Mouse (Mus musculus) C2C12 (cell line): Measurements from ENCODE around the gene Clcnkb. TPM values are rescaled to one million over a fixed set of nuclear protein-coding genes. Genes with fewer than 3 reads are reported as not detected.

Experiments
- H3K27me3 ChIP-seq: one replicate; pipeline ENCODE4 v1.6.1; 2011; ENCODE audit not compliant: control insufficient read depth, insufficient read depth, insufficient read length
- H3K36me3 ChIP-seq: one replicate; pipeline ENCODE4 v1.6.1; 2011; ENCODE audit not compliant: control insufficient read depth, insufficient read depth
- H3K4me3 ChIP-seq: one replicate; pipeline ENCODE4 v1.5.1; 2011; ENCODE audit warnings: mild to moderate bottlenecking, control low read depth; ENCODE audit not compliant: poor library complexity, insufficient read depth, severe bottlenecking
- H3K79me2 ChIP-seq: one replicate; pipeline ENCODE4 v1.6.1; 2011; ENCODE audit not compliant: control insufficient read depth, insufficient read depth
- H3K79me3 ChIP-seq: one replicate; pipeline ENCODE4 v1.6.1; 2011; ENCODE audit warnings: low read depth, control low read depth
- H3ac ChIP-seq: one replicate; pipeline ENCODE3; 2011; ENCODE audit warnings: low read depth; ENCODE audit not compliant: control insufficient read depth, insufficient read length
- CEBPB ChIP-seq: IDR thresholded peaks from one replicate; pipeline ENCODE4 v1.6.1; 2011; ENCODE audit warnings: low read depth, mild to moderate bottlenecking, control low read depth, moderate library complexity
- CTCF ChIP-seq: IDR thresholded peaks from one replicate; pipeline ENCODE4 v1.5.1; 2011; ENCODE audit not compliant: control insufficient read depth, insufficient read depth, insufficient read length
- FOSL1 ChIP-seq: IDR thresholded peaks from one replicate; pipeline ENCODE4 v1.8.0; 2011; ENCODE audit warnings: mild to moderate bottlenecking, low read length; ENCODE audit not compliant: poor library complexity, insufficient read depth, severe bottlenecking
- MAX ChIP-seq: IDR thresholded peaks from one replicate; pipeline ENCODE4 v1.6.1; 2011; ENCODE audit warnings: mild to moderate bottlenecking, control low read depth
- MYOD1 ChIP-seq: IDR thresholded peaks from one replicate; pipeline ENCODE4 v1.6.1; 2011; ENCODE audit warnings: low read depth; ENCODE audit not compliant: control insufficient read depth, insufficient read length
- MYOG ChIP-seq: IDR thresholded peaks from one replicate; pipeline ENCODE4 v1.6.1; 2011; ENCODE audit not compliant: control insufficient read depth, insufficient read length; ENCODE audit errors: extremely low read depth
- USF1 ChIP-seq: IDR thresholded peaks from one replicate; pipeline ENCODE4 v1.6.1; 2011; ENCODE audit warnings: low read depth, mild to moderate bottlenecking, control low read depth, moderate library complexity
- polyA plus RNA-seq: library from polyadenylated mRNA; unstranded; fragments of >200 nt; fragmentation: generic; extraction: Trizol; gene quantifications from one replicate; pipeline ENCODE4 v1.2.1, GENCODE M21; 2012; ENCODE audit warnings: missing spikeins

Gene Clcnkb
- polyA plus RNA-seq, 1 experiment = not detected

DNA sequence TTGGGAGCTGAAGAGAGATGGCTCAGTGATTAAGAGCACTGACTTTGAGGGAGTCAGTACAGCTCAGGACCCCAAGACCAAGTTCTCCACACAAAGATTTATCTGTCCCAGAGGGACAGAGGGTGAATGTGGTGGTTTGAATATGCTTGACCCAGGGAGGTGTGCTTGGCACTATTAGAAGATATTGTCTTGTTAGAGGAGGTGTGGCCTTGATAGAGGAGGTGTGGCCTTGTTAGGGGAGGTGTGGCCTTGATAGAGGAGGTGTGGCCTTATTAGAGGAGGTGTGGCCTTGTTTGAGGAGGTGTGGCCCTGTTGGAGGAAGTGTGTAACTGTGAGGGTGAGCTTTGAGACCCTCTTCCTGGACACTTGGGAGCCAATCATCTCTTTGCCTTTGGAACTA, 58.0 kb downstream of the Clcnkb start:
- Histone ChIP-seq H3K79me3 (no peaks in the 10 kb centered on the region), H3ac (no peak overlapping the region), H3K4me3 (no peak overlapping the region), H3K79me2 (no peaks in the 10 kb centered on the region), H3K36me3 (no peaks in the 10 kb centered on the region), H3K27me3 (no peaks in the 10 kb centered on the region)
- TF ChIP-seq MYOG = no peak
- TF ChIP-seq CEBPB = no peak
- no peak for TF ChIP-seq USF1
- no peak for TF ChIP-seq MAX
- TF ChIP-seq MYOD1 = no peak
- no peak for TF ChIP-seq FOSL1
- TF ChIP-seq CTCF = no peak

Other genes with a start within 250 kb of the Clcnkb start
- 1.6 TPM for gene Rsg1, start 202.1 kb downstream of the Clcnkb start, polyA plus RNA-seq
- gene Arhgef19, start 176.5 kb downstream of the Clcnkb start, polyA plus RNA-seq = 26.7 TPM
- 129 TPM for gene Epha2, start 114.8 kb downstream of the Clcnkb start, polyA plus RNA-seq
- gene Fam131c, start 47.8 kb downstream of the Clcnkb start, polyA plus RNA-seq = 1.9 TPM
- gene Clcnka, start 17.3 kb downstream of the Clcnkb start, polyA plus RNA-seq = not detected
- 0.30 TPM for gene Hspb7, start 4.8 kb upstream of the Clcnkb start, polyA plus RNA-seq
- gene Srarp, start 20.1 kb upstream of the Clcnkb start, polyA plus RNA-seq = not detected
- gene Zbtb17, start 28.6 kb upstream of the Clcnkb start, polyA plus RNA-seq = 30.3 TPM
- gene Spen, start 122.6 kb upstream of the Clcnkb start, polyA plus RNA-seq = 12.1 TPM
- gene Fblim1, start 190.1 kb upstream of the Clcnkb start, polyA plus RNA-seq = 49.8 TPM
- gene Tmem82, start 202.6 kb upstream of the Clcnkb start, polyA plus RNA-seq = not detected
- 0.13 TPM for gene Slc25a34, start 207.8 kb upstream of the Clcnkb start, polyA plus RNA-seq
- 13.1 TPM for gene Plekhm2, start 248.9 kb upstream of the Clcnkb start, polyA plus RNA-seq